Mouse (Mus musculus) neutrophil, adult 5-6 weeks (primary cell): ENCODE data around the gene Thap8. TPM values are rescaled to one million over a fixed set of nuclear protein-coding genes. Genes with fewer than 3 reads are reported as not detected.

Source experiments
- ATAC-seq: fragments of 151-379, 151-347 bp; 2 replicates; pipeline ENCODE4 v1.8.0; 2017; ENCODE audit warnings: mild to moderate bottlenecking, moderate TSS enrichment; ENCODE audit not compliant: insufficient number of reproducible peaks, poor library complexity, low FRiP score, severe bottlenecking; ENCODE audit errors: extremely low read depth
- total RNA-seq: library from RNA; stranded (forward); fragments of 200-1000 nt; gene quantifications from 2 replicates; pipeline ENCODE4 v1.2.3, GENCODE M21; 2017

Gene Thap8
- total RNA-seq, 1 experiment from 2014 or later: not detected

GRCm38 (mm10) chr7:30310136-30310535 is 30.2 kb downstream of the Thap8 start:
- ATAC-seq: no peak

- ATAC-seq: no peak
These were observed 33.9 kb downstream of the Thap8 start for GRCm38 (mm10) chr7:30313666-30314320.

- no peak for ATAC-seq
These were observed 34.8 kb downstream of the Thap8 start, which contains the start of gene Syne4 for GRCm38 (mm10) chr7:30314721-30315155. TSS of gene Syne4 (plus strand) at chr7:30314807.

GRCm38 (mm10) chr7:30315559-30316529 is 36.0 kb downstream of the Thap8 start:
- ATAC-seq: no peak

- ATAC-seq: no peak
These were observed 38.2 kb downstream of the Thap8 start for GRCm38 (mm10) chr7:30318142-30318541.

GRCm38 (mm10) chr7:30320946-30321345 is 41.1 kb downstream of the Thap8 start:
- no peak for ATAC-seq

GRCm38 (mm10) chr7:30321539-30322284 is 41.8 kb downstream of the Thap8 start, which contains the start of gene E130208F15Rik:
TSS of gene E130208F15Rik (plus strand) at chr7:30321740.
- peak; percentile 51; the same call in 1 of the 2 replicates for ATAC-seq

DNA sequence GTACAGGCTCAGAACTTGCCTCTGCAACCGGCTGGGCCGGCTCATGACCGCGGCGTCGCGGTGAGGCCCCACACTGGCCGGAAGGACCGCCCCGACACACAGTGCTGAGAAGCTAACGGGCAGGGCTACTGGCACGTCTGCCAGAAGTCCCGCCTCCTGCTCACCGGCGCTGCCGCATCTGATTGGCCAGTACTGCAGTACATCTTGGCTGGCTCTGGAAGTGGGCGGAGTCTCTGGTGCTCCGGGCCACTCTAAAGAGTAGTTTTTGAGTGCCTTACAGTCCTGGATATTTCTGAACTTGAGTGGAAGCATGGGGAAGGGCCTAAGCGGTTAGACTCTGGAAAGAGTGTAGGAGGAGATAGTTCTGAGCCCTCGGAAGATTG is 42.4 kb downstream of the Thap8 start:
- peak; percentile 95 for ATAC-seq

DNA sequence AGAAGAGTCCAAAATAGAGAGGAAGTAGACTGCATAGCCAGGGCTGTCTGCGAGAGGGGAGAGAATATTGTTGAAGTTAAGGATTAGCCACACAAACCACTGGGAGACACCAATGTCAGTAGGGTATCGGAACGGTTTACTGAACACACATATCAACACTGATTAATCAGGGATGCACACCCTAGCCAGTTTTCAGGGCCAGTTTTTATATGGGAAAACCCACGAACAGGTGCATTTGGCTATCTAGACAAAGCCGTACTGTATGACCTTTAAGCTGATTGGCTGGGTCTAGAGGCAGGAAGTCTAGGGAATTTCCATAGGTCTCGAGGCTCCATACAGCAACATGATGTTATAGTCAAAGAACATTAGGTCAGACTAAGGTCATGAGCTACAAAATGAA is 43.0 kb downstream of the Thap8 start:
- no peak for ATAC-seq

DNA sequence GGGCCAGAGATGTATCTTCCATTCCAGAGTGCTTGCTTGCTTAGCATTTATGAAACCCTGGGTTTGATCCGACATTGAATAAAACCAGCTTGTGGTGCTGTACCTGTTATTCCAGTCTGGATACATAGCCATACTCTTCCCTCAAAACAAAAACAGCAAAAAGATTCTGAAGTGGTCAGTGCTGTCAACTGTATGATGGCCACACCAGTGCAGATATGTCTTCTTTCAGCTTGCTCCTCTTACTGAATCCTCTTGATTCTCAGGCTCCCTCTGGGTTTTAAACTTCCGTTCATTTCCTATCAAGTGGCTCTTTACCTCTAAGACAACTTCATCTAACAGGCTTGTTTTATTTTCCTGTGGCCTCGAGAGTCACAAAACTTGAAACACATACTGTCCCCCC is 43.9 kb downstream of the Thap8 start, which contains the start of gene Sdhaf1:
Gene Sdhaf1, minus strand, starts transcription at position 101 of the 400 bp plus-strand sequence.
- no peak for ATAC-seq

- ATAC-seq: no peak
These were observed 44.5 kb downstream of the Thap8 start for GRCm38 (mm10) chr7:30324300-30324944.

DNA sequence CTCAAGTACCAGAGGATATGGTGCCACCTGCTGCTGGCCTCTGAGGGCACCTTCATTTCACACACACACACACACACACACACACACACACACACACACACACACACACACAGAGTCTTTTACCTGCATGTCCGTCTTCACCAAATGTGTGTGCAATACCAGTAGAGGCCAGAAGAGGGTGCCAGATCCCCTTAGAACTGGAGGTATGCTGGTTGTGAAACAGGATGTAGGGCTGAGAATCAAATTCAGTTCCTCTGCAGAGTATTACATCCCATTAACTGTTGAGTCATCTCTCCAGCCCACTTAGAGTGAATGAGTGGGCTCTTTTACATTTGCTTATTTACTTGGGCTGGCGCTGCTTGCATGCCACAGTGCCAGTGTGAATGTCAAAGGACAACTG is 45.5 kb downstream of the Thap8 start:
- peak; percentile 42; the same call in 1 of the 2 replicates for ATAC-seq

- ATAC-seq: no peak
These were observed 46.5 kb downstream of the Thap8 start for GRCm38 (mm10) chr7:30326427-30326826.

DNA sequence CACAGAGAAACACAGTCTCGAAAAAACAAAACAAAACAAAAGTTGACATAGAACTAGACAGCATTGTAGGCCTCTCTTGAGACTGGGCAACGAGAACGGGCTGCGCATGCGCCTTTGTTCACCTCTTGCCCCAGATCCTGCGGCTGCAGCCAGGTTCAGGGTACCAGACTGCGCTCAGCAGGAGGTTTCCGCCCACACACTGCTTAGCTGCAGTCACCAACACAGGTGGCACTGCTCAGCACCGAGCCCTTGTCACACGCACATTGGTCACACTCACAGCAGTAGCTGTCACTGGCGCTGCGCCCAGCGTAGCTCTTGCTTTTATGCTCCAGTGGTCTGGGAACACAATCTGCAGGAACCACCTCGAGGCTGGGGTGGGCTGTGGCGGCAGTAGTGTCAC is 47.2 kb downstream of the Thap8 start:
- ATAC-seq: no peak

DNA sequence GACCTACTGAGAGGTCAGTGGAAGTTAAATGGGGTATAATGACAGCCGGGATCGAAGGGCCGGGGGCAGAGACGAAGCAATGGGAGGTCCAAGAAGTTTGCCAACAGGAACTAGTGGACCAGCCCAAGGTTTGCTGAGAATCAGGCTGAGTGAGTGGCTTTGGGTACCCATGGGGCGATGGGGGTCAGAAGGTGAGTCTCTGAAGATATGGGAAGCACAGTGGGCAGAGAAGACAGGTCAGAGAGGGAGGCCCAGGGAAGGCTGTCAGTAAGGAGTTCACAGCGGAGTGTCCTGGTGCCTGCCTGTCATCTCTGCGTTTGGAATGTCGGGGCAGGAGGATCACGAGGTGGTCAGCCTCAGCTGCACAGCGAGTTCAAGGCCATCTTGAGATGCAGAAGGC is 48.5 kb downstream of the Thap8 start:
- ATAC-seq: no peak

DNA sequence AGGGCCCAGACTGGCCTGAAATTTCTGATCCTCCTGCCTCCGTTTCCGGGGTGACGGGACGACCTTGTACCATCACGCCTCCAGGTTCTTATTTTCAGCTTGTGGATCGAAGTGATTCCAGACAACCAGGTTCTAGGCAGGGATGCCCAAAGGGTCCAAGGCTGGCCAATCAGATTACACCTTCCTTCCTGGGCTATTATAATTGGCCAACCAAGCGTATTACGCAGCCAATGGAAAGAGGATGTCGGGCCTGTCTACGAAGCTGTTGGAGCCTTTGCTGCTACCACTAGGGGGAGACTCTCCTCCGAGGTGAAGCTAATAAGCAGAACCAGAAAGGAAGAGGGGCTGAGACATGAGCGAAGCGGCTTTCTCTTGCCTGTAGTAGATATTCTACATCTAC is 52.0 kb downstream of the Thap8 start:
- ATAC-seq: peak; percentile 84

DNA sequence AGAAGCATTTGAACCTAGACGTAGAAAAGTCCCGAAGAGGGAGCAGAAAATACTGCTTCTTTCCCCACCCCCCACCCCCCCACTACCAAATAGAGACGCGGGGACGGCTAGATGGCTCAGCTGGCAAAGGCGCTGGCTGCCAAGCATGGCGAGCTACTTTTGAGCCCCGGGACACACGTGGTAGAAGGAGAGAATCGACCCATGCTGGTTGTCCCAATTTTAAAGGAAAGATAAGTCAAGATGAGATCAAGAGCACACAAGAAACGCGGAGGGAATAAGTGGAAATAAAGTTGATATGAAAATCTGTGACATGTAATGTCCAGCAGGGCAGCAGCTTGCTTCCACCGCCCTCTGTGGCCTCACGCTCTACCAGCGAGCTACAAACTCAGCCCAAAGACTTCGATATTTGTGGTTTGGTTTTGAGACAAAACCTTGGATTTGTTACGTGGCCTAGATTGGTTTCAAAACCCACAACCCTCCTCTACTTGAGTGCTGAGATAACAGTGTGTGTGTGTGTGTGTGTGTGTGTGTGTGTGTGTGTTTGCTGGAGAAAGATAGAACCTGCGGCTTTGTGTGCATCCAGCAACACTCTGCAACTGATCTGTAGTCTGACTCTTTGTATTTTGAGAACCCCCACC is 52.8 kb downstream of the Thap8 start:
- no peak for ATAC-seq

- no peak for ATAC-seq
These were observed 53.5 kb downstream of the Thap8 start for GRCm38 (mm10) chr7:30333436-30333835.
